Mouse (Mus musculus) liver, postnatal 0 days (tissue): ENCODE measurements at regions not wholly inside any gene's neighbourhood (a gene's known extent, or its start where the extent isn't known, plus 50 kb on each side); places are given as distances from the start of the nearest gene placed in this dataset.

ENCODE experiments used
- ATAC-seq: fragments of 200-750 bp; cut with Nextera tagmentation; 2 replicates; pipeline ENCODE4 v1.8.0; 2017; ENCODE audit warnings: mild to moderate bottlenecking, moderate library complexity
- DNase-seq: peaks from one replicate; pipeline ENCODE4 v3.0.0-alpha.2; 2016
- H3K27ac ChIP-seq: fragments of 300-500 bp; sonication (generic); 2 replicates; pipeline ENCODE4 v1.5.1; 2014; ENCODE audit warnings: antibody characterized with exemption, moderate library complexity, mild to moderate bottlenecking, low read depth
- H3K27me3 ChIP-seq: fragments of 300-500 bp; sonication (generic); 2 replicates; pipeline ENCODE4 v1.6.1; 2014; ENCODE audit warnings: low read length, control low read depth, mixed read lengths; ENCODE audit not compliant: insufficient read depth
- H3K36me3 ChIP-seq: fragments of 300-500 bp; sonication (generic); replicated peaks from 2 replicates; pipeline ENCODE4 v1.6.1; 2014; ENCODE audit warnings: mild to moderate bottlenecking, control low read depth, low read length, moderate library complexity, mixed read lengths; ENCODE audit not compliant: insufficient read depth
- H3K4me1 ChIP-seq: fragments of 300-500 bp; sonication (generic); 2 replicates; pipeline ENCODE4 v1.6.1; 2014; ENCODE audit warnings: antibody characterized with exemption, mild to moderate bottlenecking, control low read depth; ENCODE audit not compliant: insufficient read depth
- H3K4me2 ChIP-seq: fragments of 300-500 bp; sonication (generic); 2 replicates; pipeline ENCODE4 v1.6.1; 2014; ENCODE audit warnings: low read depth, mild to moderate bottlenecking, low read length, moderate library complexity, mixed read lengths
- H3K4me3 ChIP-seq: fragments of 300-500 bp; sonication (generic); 2 replicates; pipeline ENCODE4 v1.5.1; 2014; ENCODE audit warnings: low read depth, low read length
- H3K9ac ChIP-seq: fragments of 300-500 bp; sonication (generic); replicated peaks from 2 replicates; pipeline ENCODE4 v1.6.1; 2014; ENCODE audit warnings: mild to moderate bottlenecking, moderate library complexity
- H3K9me3 ChIP-seq: fragments of 300-500 bp; sonication (generic); 2 replicates; pipeline ENCODE4 v1.6.1; 2016; ENCODE audit warnings: mild to moderate bottlenecking, control low read depth, low read length, mixed read lengths
- CTCF ChIP-seq: sonication (generic); IDR thresholded peaks from 2 replicates; pipeline ENCODE4 v1.5.1; 2016; ENCODE audit warnings: antibody characterized with exemption, low read depth
- EP300 ChIP-seq: IDR thresholded peaks from 2 replicates; pipeline ENCODE4 v1.6.1; 2016; ENCODE audit warnings: antibody characterized with exemption, low read depth, mild to moderate bottlenecking
- WGBS: fragments of 180-500 bp; shearing (Covaris S2); extraction: QIAGEN DNeasy Blood & Tissue Kit; methylation state at CpG from one replicate; pipeline ENCODE4 v1.1.7; 2014; ENCODE audit not compliant: insufficient replicate concordance; 5-methylcytosine and 5-hydroxymethylcytosine counted together

- TF ChIP-seq EP300 (no peak), CTCF (no peak)
- H3K9me3 ChIP-seq, result no peaks in the 10 kb centered on the region
- WGBS, result 59% methylated on average over 1 of the region's 1 CpGs
- H3K4me2 ChIP-seq, result no peak overlapping the region
- no peaks in the 10 kb centered on the region for H3K4me1 ChIP-seq
- ATAC-seq (no peak), DNase-seq (no peak)
- H3K9ac ChIP-seq, result no peak overlapping the region
- H3K27ac ChIP-seq, result no peak overlapping the region
- H3K27me3 ChIP-seq, result no peaks in the 10 kb centered on the region
- no peak overlapping the region for H3K4me3 ChIP-seq
- no peaks in the 10 kb centered on the region for H3K36me3 ChIP-seq
These were observed 199.4 kb downstream of the Trib2 start for GRCm38 (mm10) chr12:15617312-15617711.

GRCm38 (mm10) chr12:15611847-15612580 lies 204.7 kb downstream of the Trib2 start:
- ATAC-seq, result no peak

DNA sequence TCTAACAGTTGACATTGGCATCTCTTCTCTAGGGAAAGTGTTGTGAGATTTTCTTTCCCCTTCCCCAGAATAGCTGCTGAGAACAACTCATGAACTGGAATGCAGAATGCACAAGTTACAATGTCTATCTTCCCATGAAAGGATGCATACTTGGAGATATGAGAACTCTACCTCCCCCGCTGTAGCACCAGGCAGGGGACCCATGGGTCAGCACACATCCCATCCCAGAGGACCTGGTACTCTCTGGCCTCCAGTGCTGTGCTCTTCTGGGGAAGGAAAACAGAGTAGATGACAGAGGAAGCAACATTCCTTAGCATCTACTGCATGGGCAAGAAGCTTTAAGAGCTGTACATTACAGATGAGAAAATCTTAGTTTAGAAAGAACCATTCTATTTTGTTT lies 209.6 kb downstream of the Trib2 start:
- Histone ChIP-seq H3K9me3 (no peaks in the 10 kb centered on the region), H3K9ac (no peak overlapping the region), H3K4me3 (no peak overlapping the region), H3K27ac (no peak overlapping the region), H3K4me1 (no peaks in the 10 kb centered on the region), H3K36me3 (no peaks in the 10 kb centered on the region), H3K4me2 (no peak overlapping the region), H3K27me3 (no peaks in the 10 kb centered on the region)
- no peak for ATAC-seq
- no peak for DNase-seq
- WGBS, result 77% methylated on average over 1 of the region's 1 CpGs
- no peak for TF ChIP-seq CTCF
- TF ChIP-seq EP300, result no peak

More at GRCm38 (mm10) chr12:15611847-15612580, 204.7 kb downstream of the Trib2 start:
- no peak for DNase-seq
- Histone ChIP-seq H3K4me2 (no peak overlapping the region), H3K4me3 (no peak overlapping the region), H3K9ac (no peak overlapping the region), H3K27me3 (no peaks in the 10 kb centered on the region), H3K36me3 (no peaks in the 10 kb centered on the region), H3K4me1 (no peaks in the 10 kb centered on the region), H3K9me3 (no peaks in the 10 kb centered on the region), H3K27ac (no peak overlapping the region)
- 50% methylated on average over 5 of the region's 5 CpGs for WGBS
- no peak for TF ChIP-seq EP300
- TF ChIP-seq CTCF, result no peak

DNA sequence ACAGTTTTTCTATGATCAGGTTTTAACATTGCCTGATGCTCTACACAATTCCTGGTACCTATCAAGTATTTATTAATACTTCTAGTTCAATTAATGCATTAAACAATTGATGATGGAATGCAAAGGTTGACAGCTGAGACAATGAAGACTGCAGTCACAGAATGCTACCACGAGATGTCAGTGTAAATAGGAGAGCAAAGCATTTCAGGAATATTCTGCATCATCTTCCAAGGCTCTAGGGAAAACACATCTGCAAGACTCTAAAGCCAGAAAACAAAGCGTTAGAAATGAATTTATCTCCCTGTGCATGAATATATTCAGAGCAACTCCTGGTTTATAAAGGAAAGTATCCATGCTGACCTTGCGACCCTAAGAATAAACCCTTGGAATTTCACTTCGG lies 210.6 kb downstream of the Trib2 start:
- no peaks in the 10 kb centered on the region for H3K9me3 ChIP-seq
- H3K27me3 ChIP-seq, result no peaks in the 10 kb centered on the region
- H3K4me3 ChIP-seq, result no peak overlapping the region
- DNase-seq, result no peak
- no peak overlapping the region for H3K27ac ChIP-seq
- no peak for ATAC-seq
- WGBS, result 54% methylated on average over 4 of the region's 4 CpGs
- no peak overlapping the region for H3K4me2 ChIP-seq
- no peak overlapping the region for H3K9ac ChIP-seq
- H3K4me1 ChIP-seq, result no peaks in the 10 kb centered on the region
- H3K36me3 ChIP-seq, result no peaks in the 10 kb centered on the region
- TF ChIP-seq EP300 (no peak), CTCF (peak; percentile 70)

- Histone ChIP-seq H3K27me3 (no peaks in the 10 kb centered on the region), H3K27ac (no peak overlapping the region), H3K4me1 (no peaks in the 10 kb centered on the region), H3K9ac (no peak overlapping the region), H3K4me3 (no peak overlapping the region), H3K36me3 (no peaks in the 10 kb centered on the region), H3K4me2 (no peak overlapping the region), H3K9me3 (no peaks in the 10 kb centered on the region)
- no peak for ATAC-seq
- TF ChIP-seq EP300, result no peak
- no peak for TF ChIP-seq CTCF
- 75% methylated on average over 1 of the region's 1 CpGs for WGBS
- DNase-seq, result no peak
These were observed 212.1 kb downstream of the Trib2 start for GRCm38 (mm10) chr12:15604630-15605029.

- Histone ChIP-seq H3K9ac (no peak overlapping the region), H3K4me3 (no peak overlapping the region), H3K9me3 (no peaks in the 10 kb centered on the region), H3K27ac (no peak overlapping the region), H3K27me3 (no peaks in the 10 kb centered on the region), H3K36me3 (no peaks in the 10 kb centered on the region), H3K4me1 (no peaks in the 10 kb centered on the region), H3K4me2 (no peak overlapping the region)
- TF ChIP-seq EP300, result no peak
- TF ChIP-seq CTCF, result no peak
- ATAC-seq (no peak), DNase-seq (no peak)
- WGBS, result 58% methylated on average over 5 of the region's 5 CpGs
These were observed 212.8 kb downstream of the Trib2 start for GRCm38 (mm10) chr12:15603885-15604284.
